Mouse (Mus musculus) megakaryocyte-erythroid progenitor cell, adult 5-6 weeks (primary cell): ENCODE results near the gene Glmn. TPM values are rescaled to one million over a fixed set of nuclear protein-coding genes. Genes with fewer than 3 reads are reported as not detected.

Experiments used
- ATAC-seq: replicated peaks from 2 replicates; pipeline ENCODE4 v1.8.0; 2016; ENCODE audit warnings: mild to moderate bottlenecking, inconsistent platforms; ENCODE audit not compliant: severe bottlenecking, poor library complexity, low FRiP score, low TSS enrichment
- total RNA-seq, 2 experiments: library from RNA; stranded (forward) in 1 of 2; stranded (reverse) in 1 of 2; fragments of 200-1000, 215-1000 nt in 1 of 2; fragments of >200 nt in 1 of 2; fragmentation: Nextera tagmentation in 1 of 2; gene quantifications; 2 replicates each; pipeline ENCODE4 v1.2.3; 2014 to 2017

The Glmn gene
- total RNA-seq (2014; fragmentation: Nextera tagmentation) (5.5 and 20.0 TPM in 2 replicates), total RNA-seq (2017) (15.3 and 15.8 TPM in 2 replicates)

DNA sequence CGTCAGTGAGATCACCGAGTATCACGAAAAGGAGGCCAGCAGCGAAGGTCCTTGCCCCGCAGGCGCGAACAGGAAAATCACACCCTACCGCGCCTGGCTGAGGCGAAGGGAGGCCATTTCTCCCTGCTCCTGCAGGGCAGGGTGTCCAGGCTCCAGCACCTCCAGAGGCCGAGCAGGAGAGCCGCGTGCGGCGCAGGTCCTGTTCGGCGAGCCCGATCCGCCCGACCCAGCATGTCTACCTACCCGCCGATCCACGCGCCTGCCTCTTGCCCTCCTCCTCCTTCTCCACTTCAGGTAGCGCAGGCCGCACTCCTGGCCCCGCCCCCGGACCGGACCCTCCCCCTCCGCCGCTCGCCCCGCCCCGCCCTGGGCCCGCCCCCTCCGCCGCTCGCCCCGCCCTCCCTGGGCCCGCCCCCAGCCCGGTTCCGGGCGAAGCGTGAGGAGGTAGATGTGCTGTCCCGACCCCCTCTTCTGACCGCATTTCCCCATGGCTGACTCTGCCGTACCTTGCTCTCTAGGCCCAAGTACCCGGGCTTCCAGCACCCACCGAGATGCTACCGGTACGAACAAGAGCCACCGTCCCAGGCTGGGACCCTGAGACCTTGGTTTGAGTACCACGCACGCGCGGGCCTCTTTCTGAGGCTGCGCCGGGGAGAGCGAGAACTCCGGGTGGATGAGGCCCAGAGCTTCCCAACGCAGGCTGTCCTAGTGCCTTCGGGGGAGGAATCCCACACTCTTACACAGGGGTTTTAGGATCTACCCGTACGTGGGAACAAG is at the start of gene Glmn, which contains the start of gene Rpap2:
Gene Glmn, minus strand, starts transcription at position 588 of the 777 bp plus-strand sequence.
Gene Rpap2, plus strand, starts transcription at position 73 of the 777 bp plus-strand sequence.
- peak; percentile 93 for ATAC-seq

GRCm38 (mm10) chr5:107645935-107646334 is 48.2 kb upstream of the Glmn start:
- no peak for ATAC-seq

DNA sequence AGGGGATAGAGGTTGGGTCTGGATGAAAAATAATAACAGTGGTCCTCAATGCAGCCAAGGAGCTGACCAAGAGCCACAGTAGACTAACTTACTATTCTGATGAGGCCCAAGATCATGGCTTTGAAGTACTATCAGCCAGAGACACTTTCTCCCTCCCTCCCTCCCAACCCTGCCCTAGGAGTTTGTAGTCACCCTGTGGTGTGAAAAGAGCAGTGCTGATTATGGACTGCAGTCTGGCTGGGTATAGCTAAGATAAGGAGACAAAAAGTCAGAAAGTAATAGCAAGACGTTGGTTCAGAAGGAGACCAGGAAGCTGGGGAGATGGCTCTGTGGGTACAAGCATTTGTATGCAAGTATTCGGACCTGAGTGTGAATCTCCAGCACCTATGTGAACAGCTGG is 46.9 kb upstream of the Glmn start:
- peak; percentile 84 for ATAC-seq

DNA sequence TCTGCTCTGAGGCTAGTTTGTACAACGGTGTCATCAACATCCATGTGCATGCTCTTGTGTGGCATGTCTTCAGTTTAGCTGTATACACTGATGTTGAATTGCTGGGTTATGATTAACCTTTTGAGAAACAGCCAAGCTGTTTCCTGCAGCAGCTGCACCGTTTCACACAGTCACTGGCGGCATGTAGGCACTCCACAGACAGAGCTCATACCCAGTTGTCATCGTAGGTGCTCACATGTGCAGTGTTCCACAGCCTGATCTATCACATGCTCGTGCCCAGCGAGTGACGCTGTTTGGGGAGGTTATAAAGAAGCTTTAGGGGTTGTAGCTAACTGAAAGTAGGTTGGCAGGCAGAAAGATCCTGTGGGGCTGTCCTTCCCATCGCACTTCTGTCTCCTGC is 40.7 kb upstream of the Glmn start:
- ATAC-seq, result no peak

DNA sequence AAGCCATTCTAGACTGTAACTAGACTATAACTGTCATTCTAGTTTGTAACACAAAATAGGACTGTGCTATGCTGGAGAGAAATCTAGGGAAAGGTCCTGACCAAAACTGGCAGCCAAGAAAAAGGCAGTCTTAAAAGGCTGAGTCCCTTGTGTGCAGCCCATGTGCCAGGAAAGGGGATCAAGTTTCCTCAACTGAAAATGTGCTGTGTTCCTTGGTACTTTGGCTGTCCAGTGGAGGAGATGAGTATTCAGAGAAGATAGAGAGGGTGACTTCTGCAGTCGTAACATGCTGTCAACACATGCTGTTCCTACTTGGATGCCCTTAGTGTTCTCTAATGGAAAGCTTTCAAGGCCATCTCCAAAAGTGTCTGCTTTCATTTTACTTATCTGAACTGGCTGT is 39.4 kb upstream of the Glmn start:
- ATAC-seq, result no peak

- no peak for ATAC-seq
These were observed 36.0 kb upstream of the Glmn start for GRCm38 (mm10) chr5:107633651-107634050.

DNA sequence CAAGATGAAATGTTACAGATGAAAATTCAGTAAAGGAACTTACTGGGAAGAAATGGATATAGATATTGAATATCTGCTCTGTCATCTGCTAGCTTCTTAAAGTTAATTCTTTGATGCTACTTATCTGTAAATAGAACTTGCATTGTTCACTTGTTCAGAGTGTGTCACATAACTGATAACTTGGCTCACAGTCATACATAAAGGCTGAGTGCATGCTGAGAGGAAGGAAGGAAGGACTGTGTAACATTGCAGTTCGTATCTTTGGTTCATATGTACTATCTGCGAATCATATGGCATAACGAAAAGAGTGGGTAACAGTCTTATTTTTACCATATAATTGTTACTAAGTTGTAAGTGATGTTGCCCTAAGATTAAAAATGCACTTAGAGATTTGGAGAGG is 23.6 kb upstream of the Glmn start:
- ATAC-seq, result peak; percentile 85

DNA sequence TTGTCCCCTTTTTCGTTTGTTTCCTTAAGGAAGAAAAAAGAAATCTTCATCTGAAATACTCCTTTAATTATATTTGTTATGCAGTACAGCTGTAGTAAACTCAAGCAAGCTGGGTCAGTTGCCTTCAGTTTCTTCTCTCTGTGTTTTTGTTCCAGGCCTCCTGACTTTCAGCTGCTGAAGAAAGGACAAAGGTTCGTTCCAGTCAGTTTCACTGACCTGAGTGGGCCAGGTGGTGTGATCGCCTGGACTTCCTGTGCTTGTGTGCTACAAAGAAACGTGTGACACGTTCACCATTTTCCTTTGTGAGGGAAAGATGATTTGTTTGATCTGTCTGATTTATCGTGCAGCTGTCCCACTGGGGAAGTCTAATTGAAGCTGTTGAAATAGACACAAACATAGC is 20.3 kb upstream of the Glmn start:
- ATAC-seq, result no peak

DNA sequence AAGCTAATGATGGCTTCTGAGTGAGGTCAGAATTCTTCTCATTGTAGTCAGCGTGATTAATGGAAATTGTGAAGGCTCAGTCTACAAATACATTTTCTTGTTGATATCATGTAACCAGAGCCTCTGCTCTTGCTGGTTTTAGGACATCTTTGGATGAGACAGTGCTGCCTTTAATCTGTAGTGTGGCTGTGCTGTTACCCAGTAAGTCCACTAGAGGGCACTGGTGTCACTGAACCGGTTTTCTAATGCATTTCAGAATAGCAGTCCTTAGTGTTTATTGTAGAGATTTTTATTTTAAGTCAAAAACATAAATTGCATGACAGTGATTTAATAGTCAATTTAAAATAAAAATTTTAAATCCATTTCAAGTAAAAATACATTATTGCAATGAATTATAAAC is 13.5 kb upstream of the Glmn start:
- ATAC-seq, result peak; percentile 77; the same call in 1 of the 2 replicates

GRCm38 (mm10) chr5:107598380-107598779 is 692 bp upstream of the Glmn start:
- no peak for ATAC-seq

DNA sequence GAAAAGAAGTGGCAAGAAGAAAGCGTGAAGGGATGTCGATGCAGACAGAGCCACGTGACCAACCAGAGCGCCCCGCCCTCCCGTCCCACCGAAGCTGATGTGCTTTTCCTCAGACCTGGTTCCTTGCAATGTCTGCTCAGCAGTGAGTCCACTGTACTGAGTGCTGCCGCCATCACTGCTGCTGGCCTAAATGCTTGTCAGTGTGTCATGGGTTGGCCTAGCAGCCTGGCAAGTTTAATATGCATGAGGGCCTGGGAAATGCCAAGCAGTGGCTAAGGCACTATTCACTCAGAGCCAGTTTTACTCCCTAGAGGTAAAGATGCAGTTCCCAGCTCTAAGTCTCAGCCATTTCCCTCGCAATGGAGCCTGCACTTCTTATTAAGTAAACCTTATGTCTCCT is 28.5 kb downstream of the Glmn start:
- ATAC-seq, result no peak

DNA sequence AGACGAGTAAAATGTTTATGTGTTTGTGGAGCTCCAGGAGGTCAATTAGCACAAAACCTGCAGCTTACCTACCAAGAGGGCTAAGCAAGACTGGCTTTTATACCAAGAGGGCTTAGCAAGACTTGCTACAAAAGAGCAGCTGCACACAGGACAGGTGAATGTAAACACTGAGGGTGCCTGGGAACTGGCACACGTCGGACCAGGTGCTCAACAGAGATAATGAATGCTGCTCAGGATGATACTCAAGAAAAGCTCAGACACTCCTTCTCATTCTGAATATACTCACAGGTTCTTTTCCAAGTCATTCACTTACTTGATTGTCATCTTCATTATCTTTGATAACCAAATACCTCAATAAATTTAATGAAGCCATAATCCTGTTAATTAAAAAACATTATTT is 40.7 kb downstream of the Glmn start:
- no peak for ATAC-seq

DNA sequence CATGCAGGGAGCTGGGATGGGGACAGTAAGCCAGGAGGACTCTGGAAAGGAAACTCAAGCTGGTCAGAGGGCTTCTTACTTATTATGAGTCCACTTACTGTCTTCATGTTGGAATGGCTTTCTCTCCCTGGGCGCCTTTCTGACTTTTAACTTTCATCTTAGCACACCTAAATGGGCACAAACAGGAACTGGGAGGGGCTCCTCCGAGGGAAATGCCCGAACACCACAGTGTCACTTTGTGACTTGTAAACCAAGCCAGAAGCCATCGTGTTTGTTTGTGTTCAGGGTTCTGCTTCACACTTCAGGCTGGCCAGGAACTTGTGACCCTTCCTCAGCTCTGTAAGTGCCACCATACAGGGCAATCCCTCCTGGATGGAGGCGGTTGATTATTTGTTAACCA is 43.4 kb downstream of the Glmn start:
- ATAC-seq, result no peak

DNA sequence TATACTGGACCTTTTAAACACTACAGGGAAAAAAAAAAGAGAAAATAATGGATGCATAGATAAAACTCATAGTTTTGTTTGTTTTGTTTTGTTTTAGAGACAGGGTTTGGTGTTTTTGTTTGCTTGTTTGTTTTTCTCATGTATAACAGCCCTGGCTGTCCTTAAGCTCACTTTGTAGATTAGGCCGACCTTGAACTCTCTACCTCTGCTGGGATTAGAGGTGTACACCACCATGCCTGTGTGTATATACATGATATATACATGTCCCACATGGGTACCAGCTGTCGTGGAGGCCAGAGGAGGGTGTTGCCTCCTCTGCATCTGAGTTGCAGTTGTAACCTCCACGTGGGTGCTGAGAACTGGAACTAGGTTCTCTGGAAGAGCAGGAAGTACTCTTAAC is 49.2 kb downstream of the Glmn start:
- ATAC-seq, result 0 out of 2 replicates have a peak, but pooled peaks have one; percentile 40

GRCm38 (mm10) chr5:107547955-107548354 is 49.7 kb downstream of the Glmn start:
- peak; percentile 96 for ATAC-seq

DNA sequence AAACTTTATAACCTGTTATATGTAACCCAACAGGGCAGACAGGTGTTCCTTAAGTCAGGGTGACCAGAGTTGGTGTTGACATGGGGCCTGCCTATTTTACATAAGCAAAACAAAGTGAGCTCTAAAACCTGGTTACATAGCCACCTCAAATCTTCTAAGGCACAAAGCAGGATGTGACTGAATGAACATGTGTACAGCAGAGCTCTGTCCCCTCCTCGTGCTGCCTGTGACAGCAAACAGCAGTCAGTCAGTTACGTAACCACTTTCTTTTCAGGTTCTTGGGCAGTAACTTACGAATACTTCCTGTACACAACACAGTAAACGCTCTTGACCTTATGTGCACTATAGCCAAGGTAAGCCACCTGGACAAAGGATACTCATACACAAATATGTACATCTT is 51.8 kb downstream of the Glmn start:
- no peak for ATAC-seq

DNA sequence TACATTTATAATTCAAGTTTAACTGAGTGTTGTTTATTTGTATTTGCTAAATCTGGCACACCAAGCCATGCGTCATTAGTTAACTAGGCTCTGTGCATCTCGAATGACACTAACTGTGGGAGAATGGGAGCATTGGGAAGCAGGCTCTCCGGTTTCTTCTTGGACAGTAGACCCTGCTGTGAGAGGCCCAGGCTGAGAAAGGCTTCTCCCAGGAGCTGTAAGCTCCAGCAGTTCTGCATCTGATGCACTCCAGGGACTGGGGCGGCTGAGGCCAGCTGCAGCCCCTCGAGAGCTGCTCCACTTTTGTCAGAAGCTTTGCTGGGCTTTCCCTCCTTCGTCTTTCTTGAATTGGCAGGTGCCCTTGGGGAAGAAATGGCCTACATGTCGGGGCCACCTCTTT is 56.0 kb downstream of the Glmn start:
- no peak for ATAC-seq

DNA sequence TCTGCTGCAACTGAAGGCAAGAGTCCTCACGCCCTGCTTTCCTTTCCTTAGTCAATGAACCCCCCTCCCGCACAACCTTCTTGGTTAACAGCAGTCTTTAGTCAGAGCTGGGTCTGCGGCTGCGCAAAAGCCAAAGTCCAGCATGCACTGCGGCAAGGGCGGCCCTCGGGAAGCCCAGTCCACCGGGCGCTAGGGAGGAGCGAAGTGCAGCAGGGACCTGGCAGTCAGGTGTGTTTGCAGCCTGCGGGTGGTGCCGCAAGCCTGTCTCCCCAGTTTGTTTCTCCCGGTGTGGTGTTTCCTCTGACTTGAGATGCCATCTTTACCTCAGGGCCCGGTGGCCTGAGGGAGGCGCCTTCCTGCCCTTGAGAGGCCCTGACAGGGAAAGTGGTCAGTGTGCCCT is 63.1 kb downstream of the Glmn start, which contains the start of gene 1700028K03Rik:
Gene 1700028K03Rik, plus strand, starts transcription at position 129 of the 400 bp plus-strand sequence.
- no peak for ATAC-seq

DNA sequence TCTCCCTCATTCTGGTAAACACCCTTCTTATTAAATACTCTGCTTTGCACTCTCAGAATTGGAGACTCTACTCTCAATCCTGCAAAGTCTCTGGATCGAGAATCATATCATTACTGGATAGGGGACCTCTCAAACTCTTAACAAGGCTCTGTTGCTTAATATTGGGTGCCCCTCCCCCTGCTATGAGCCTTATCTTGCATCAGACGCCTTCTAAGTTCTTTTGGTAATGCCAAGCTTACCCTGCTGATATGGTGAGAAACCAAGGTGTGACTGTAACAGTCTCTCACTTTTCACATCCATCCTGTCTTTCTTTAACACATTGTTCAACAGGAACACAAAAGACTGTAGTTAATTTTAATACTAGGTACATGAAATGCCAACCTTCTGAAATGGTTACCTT is 64.1 kb downstream of the Glmn start:
- peak; percentile 52 for ATAC-seq

DNA sequence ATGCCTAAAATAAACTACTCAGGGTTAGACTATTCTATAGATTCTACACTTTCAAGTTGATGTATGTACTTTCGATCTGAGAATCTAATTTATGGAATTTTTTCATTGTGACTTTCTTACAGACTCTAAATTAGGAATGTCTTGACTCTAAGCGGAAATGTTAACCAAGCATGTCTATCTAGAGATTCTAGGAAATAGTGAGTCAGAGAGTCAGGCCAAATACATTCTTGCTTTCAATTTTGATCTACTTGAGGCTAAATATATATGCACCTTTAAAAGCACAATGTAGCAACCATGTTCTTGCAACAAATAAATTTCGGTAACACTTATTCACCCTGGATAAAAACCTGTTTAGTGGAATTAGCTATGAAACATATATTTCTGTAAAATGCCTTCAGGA is 68.8 kb downstream of the Glmn start:
- ATAC-seq, result no peak

GRCm38 (mm10) chr5:107524281-107524680 is 73.4 kb downstream of the Glmn start:
- ATAC-seq, result no peak
